Comparison of ENCODE assay signal across 8 mouse cellular contexts in genomic region chr6:17358896-17359690, GRCm38 (mm10). TPM values are rescaled to one million over a fixed set of nuclear protein-coding genes. Genes with fewer than 3 reads are reported as not detected.
DNase-seq lines count a peak whose midpoint lies in the region; ATAC-seq lines count a peak whose summit lies in the region.

No protein-coding gene starts in this region.

- no peak overlapping the region for H3K4me3 ChIP-seq in midbrain, embryonic 12.5 days

- DNase-seq in layer of hippocampus, adult 11-12 months (ENCODE audit: low spot score): peak; percentile 14
- DNase-seq in layer of hippocampus, adult 9-11 months: no peak
- DNase-seq in ES-CJ7 (ENCODE audit: low read depth, low spot score): peak; percentile 49
- DNase-seq in cerebellum, adult 11-12 months: peak; percentile 2
- DNase-seq in forelimb bud, embryonic 11.5 days (ENCODE audit: low read depth, low spot score): peak; percentile 56
- DNase-seq in large intestine, adult 2 months (ENCODE audit: low read depth, low spot score): peak; percentile 35
- DNase-seq in thymus, postnatal 25 days: peak; percentile 7

- no peak overlapping the region for H3K27ac ChIP-seq in midbrain, embryonic 12.5 days (replicated peaks)

- 14% methylated on average over 6 of the region's 6 CpGs for WGBS in large intestine, adult 2 months
- 15% methylated on average over 6 of the region's 6 CpGs for WGBS in midbrain, embryonic 12.5 days

- no peaks in the 10 kb centered on the region for H3K27me3 ChIP-seq in midbrain, embryonic 12.5 days

- no peaks in the 10 kb centered on the region for H3K36me3 ChIP-seq in midbrain, embryonic 12.5 days

- H3K9ac ChIP-seq in midbrain, embryonic 12.5 days (replicated peaks): no peak overlapping the region

- H3K9me3 ChIP-seq in midbrain, embryonic 12.5 days: no peaks in the 10 kb centered on the region

- peak; percentile 57; the same call in 1 of the 2 replicates for ATAC-seq in midbrain, embryonic 12.5 days (ENCODE audit: low FRiP score, low read depth)

- H3K4me1 ChIP-seq in midbrain, embryonic 12.5 days: no peaks in the 10 kb centered on the region

- H3K4me2 ChIP-seq in midbrain, embryonic 12.5 days (replicated peaks): no peak overlapping the region

RNA-seq across cellular contexts. Expression of gene Cav1, which starts 53.0 kb away (rescaled TPM):
- polyA plus RNA-seq in large intestine, adult 2 months (2012; rRNA removed): 118 and 147 TPM in 2 replicates
- 10.1 and 11.3 TPM in 2 replicates for polyA plus RNA-seq in midbrain, embryonic 12.5 days (2016; fragmentation: Nextera tagmentation; extraction: Ambion mirVana)
